Mouse (Mus musculus) macrophage (primary cell): ENCODE measurements around the gene Gm5592. TPM values are rescaled to one million over a fixed set of nuclear protein-coding genes. Genes with fewer than 3 reads are reported as not detected.
"Not testable (repeated sequence)": the region's sequence is repeated elsewhere in the genome, so short reads cannot be mapped to it uniquely, and the experiment has no call there.

ENCODE experiments used
- H3K27ac ChIP-seq: fragments of 350-480 bp; formaldehyde crosslinking; 2 replicates; pipeline ENCODE4 v1.9.0; 2021
- H3K36me3 ChIP-seq: fragments of 350-480 bp; formaldehyde crosslinking; 2 replicates; pipeline ENCODE4 v1.9.0; 2021; ENCODE audit errors: inconsistent target
- H3K4me3 ChIP-seq: fragments of 350-480 bp; formaldehyde crosslinking; 2 replicates; pipeline ENCODE4 v1.9.0; 2021; ENCODE audit errors: inconsistent target
- H3K79me2 ChIP-seq: fragments of 350-480 bp; formaldehyde crosslinking; 2 replicates; pipeline ENCODE4 v1.9.0; 2021; ENCODE audit errors: inconsistent target
- WGBS: methylation state at CpG from one replicate; pipeline ENCODE4 v1.1.7; 2026; ENCODE audit warnings: inconsistent platforms; ENCODE audit not compliant: missing documents; 5-methylcytosine and 5-hydroxymethylcytosine counted together
- polyA plus RNA-seq: library from polyadenylated mRNA; stranded (reverse); fragments of 250-400 nt; gene quantifications from 3 replicates; pipeline ENCODE4 v1.2.4, GENCODE M21; 2018; ENCODE audit warnings: inconsistent platforms
- total RNA-seq, 78 experiments: library from RNA; depleted of rRNA; stranded (reverse); fragments of 250-400 nt; gene quantifications; 1 replicate in 9 of 78; 2 replicates in 24 of 78; 3 replicates in 43 of 78; 4 replicates in 2 of 78; pipeline ENCODE4 v1.2.4; 2018; ENCODE audit warnings: inconsistent platforms in 56 of 78

Gene Gm5592
- total RNA-seq (2018; cell fraction: chromatin; rRNA removed), result not detected
- not detected for total RNA-seq (2018; cell fraction: cytosol; rRNA removed)
- total RNA-seq (2018; cell fraction: nucleus; rRNA removed), result not detected
- not detected in 3 replicates for polyA plus RNA-seq

DNA sequence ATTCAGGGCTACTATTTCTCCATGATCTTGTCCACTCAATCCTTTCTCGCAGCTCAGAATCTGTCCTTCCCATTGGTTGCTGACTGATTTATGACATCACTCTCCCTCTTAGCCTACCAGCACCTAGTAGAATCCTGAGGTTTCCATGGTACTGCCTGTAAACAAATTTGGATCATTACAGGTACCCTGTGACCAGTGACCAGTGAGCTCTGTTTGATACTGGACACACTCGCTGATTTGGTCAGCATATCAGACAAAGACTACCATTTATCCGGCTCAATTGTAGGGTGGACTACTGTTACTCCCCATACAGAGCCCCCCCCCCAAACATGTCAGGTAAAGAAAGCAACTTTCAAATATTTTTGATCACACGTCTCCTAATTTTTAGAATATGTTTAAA, at the start of gene Gm5592:
TSS of gene Gm5592 (plus strand) at position 301 of the 400 bp plus-strand sequence.
- H3K79me2 ChIP-seq, H3K27ac ChIP-seq, H3K4me3 ChIP-seq, H3K36me3 ChIP-seq: not testable (repeated sequence)
- 83% methylated on average over 3 of the region's 4 CpGs for WGBS

- H3K36me3 ChIP-seq, H3K27ac ChIP-seq, H3K4me3 ChIP-seq, H3K79me2 ChIP-seq: not testable (repeated sequence)
- WGBS, result 100% methylated on average over 2 of the region's 2 CpGs
Observed at GRCm38 (mm10) chr7:41155806-41156205, 2.2 kb downstream of the Gm5592 start.

GRCm38 (mm10) chr7:41157879-41158278, 4.2 kb downstream of the Gm5592 start:
- not testable (repeated sequence) for H3K79me2 ChIP-seq, H3K36me3 ChIP-seq, H3K4me3 ChIP-seq, H3K27ac ChIP-seq
- WGBS, result no CpG with 5 or more reads among the region's 1 CpGs

DNA sequence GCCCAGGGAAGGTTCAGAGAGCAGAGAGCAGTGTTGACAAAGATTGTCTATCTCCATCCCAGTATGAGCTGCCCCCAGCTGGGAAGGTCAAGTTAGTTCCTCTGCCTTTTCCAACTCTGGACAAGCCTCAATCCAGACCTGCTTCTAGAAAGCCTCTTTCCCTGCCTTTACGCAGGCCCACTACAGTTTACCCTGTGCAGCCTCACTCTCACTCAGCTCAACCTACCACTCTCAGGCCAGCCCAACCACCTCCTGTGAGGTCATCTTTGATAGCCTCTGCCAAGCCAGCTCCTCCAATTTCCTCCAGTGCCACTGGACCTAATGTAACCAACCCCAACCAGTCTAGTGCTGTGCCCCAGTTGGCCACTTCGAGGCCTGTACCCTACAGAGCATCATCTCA, 4.9 kb downstream of the Gm5592 start:
- H3K36me3 ChIP-seq, H3K79me2 ChIP-seq, H3K27ac ChIP-seq, H3K4me3 ChIP-seq: not testable (repeated sequence)
- 91% methylated on average over 1 of the region's 2 CpGs for WGBS

DNA sequence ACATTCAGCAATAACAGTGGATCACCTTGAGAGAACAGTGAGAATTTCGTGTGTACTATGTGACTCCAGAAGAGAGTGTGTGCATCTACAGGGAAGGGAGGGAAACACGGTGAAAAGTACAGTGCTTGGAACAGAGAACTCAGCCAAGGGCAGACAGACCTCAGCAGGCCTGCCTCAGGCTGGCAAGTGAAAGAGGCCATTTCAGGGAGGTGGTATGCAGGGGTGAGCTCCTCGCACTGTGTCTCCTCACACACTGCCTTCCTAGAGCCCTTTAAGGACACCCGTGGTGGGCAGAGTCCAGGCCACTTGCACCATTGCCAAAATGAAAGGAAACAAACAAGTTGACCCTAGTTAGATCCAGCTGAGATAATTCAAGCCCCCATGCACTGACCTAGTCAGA, 40.0 kb downstream of the Gm5592 start:
- no peak overlapping the region for H3K27ac ChIP-seq
- H3K36me3 ChIP-seq, result no peaks in the 10 kb centered on the region
- 80% methylated on average over 4 of the region's 4 CpGs for WGBS
- H3K79me2 ChIP-seq, result no peaks in the 10 kb centered on the region
- no peak overlapping the region for H3K4me3 ChIP-seq

Other genes with a start within 250 kb of the Gm5592 start
- not detected in 3 replicates for gene 4930433I11Rik, start 166.3 kb upstream of the Gm5592 start, polyA plus RNA-seq
- gene Gm4884, start 121.1 kb upstream of the Gm5592 start, polyA plus RNA-seq, result not detected in 3 replicates
- gene AI987944, start 239.5 kb downstream of the Gm5592 start, polyA plus RNA-seq, result 16.1 to 34.1 TPM (median 16.6 TPM) in 3 replicates